Mouse (Mus musculus) cerebral cortex, adult 2 months (tissue): ENCODE results near the gene Zfp286.

Experiments used
- WGBS: fragments of 180-500 bp; shearing (Covaris S2); methylation state at CpG from one replicate; pipeline ENCODE4 v1.1.7; 2018; 5-methylcytosine and 5-hydroxymethylcytosine counted together

The Zfp286 gene

GRCm38 (mm10) chr11:62776510-62776909 is 12.8 kb downstream of the Zfp286 start:
- 60% methylated on average over 7 of the region's 7 CpGs for WGBS

- 86% methylated on average over 9 of the region's 9 CpGs for WGBS
Measured at GRCm38 (mm10) chr11:62760755-62761457, 28.4 kb downstream of the Zfp286 start.

- WGBS = 92% methylated on average over 11 of the region's 11 CpGs
Measured at GRCm38 (mm10) chr11:62758491-62758890, 30.8 kb downstream of the Zfp286 start.

- 89% methylated on average over 6 of the region's 6 CpGs for WGBS
Measured at GRCm38 (mm10) chr11:62757906-62758305, 31.4 kb downstream of the Zfp286 start.

- WGBS = 7% methylated on average over 7 of the region's 7 CpGs
Measured at GRCm38 (mm10) chr11:62757143-62757507, 32.1 kb downstream of the Zfp286 start.

- WGBS = 4% methylated on average over 36 of the region's 36 CpGs
Measured at GRCm38 (mm10) chr11:62756456-62757142, 32.7 kb downstream of the Zfp286 start.

- 92% methylated on average over 8 of the region's 8 CpGs for WGBS
Measured at GRCm38 (mm10) chr11:62752780-62753179, 36.5 kb downstream of the Zfp286 start, which contains the start of gene Gm10428. Gene Gm10428, plus strand, starts transcription at chr11:62753100.

- 64% methylated on average over 11 of the region's 11 CpGs for WGBS
Measured at GRCm38 (mm10) chr11:62752191-62752590, 37.1 kb downstream of the Zfp286 start.

GRCm38 (mm10) chr11:62749445-62749844 is 39.8 kb downstream of the Zfp286 start:
- WGBS = 90% methylated on average over 13 of the region's 13 CpGs

- WGBS = 91% methylated on average over 4 of the region's 4 CpGs
Measured at GRCm38 (mm10) chr11:62748062-62748461, 41.2 kb downstream of the Zfp286 start.

GRCm38 (mm10) chr11:62747227-62747626 is 42.0 kb downstream of the Zfp286 start:
- WGBS = 80% methylated on average over 9 of the region's 9 CpGs

GRCm38 (mm10) chr11:62746001-62746533 is 43.2 kb downstream of the Zfp286 start:
- WGBS = 1% methylated on average over 27 of the region's 27 CpGs

GRCm38 (mm10) chr11:62744103-62744502 is 45.2 kb downstream of the Zfp286 start:
- WGBS = 53% methylated on average over 5 of the region's 5 CpGs

GRCm38 (mm10) chr11:62742261-62742957 is 46.9 kb downstream of the Zfp286 start:
- WGBS = 78% methylated on average over 10 of the region's 10 CpGs

GRCm38 (mm10) chr11:62741186-62741585 is 48.1 kb downstream of the Zfp286 start:
- WGBS = 88% methylated on average over 2 of the region's 2 CpGs

GRCm38 (mm10) chr11:62732665-62733064 is 56.6 kb downstream of the Zfp286 start:
- 76% methylated on average over 3 of the region's 3 CpGs for WGBS

- 5% methylated on average over 5 of the region's 5 CpGs for WGBS
Measured at GRCm38 (mm10) chr11:62732022-62732387, 57.3 kb downstream of the Zfp286 start.

GRCm38 (mm10) chr11:62731311-62732021 is 57.8 kb downstream of the Zfp286 start, which contains the start of gene Zfp287:
Gene Zfp287, minus strand, starts transcription at chr11:62731905.
- 1% methylated on average over 48 of the region's 48 CpGs for WGBS

- WGBS = 95% methylated on average over 8 of the region's 8 CpGs
Measured at GRCm38 (mm10) chr11:62728276-62728675, 61.0 kb downstream of the Zfp286 start.

GRCm38 (mm10) chr11:62710657-62711056 is 78.6 kb downstream of the Zfp286 start:
- WGBS = 92% methylated on average over 5 of the region's 5 CpGs

GRCm38 (mm10) chr11:62708252-62708651 is 81.0 kb downstream of the Zfp286 start:
- 85% methylated on average over 7 of the region's 7 CpGs for WGBS

- WGBS = 82% methylated on average over 2 of the region's 2 CpGs
Measured at GRCm38 (mm10) chr11:62706141-62706540, 83.1 kb downstream of the Zfp286 start.
